In genomic region chr7:136378321-136378720, GRCm38 (mm10) we compare ENCODE assay signal across 16 mouse cellular contexts.
DNase-seq lines count a peak whose midpoint lies in the region; ATAC-seq and TF ChIP-seq lines count a peak whose summit lies in the region.
"Had no signal": no experiment of that assay in that cellular context is flagged by ENCODE, and none has a peak within 500 bp of the region (broad histone marks: within the 10 kb centered on the region; RNA-seq: fewer than 3 reads in every experiment).

No protein-coding gene starts in this region.

- no peak for TF ChIP-seq EP300 in heart, adult 2 months (IDR thresholded peaks at IDR 0.05; ENCODE audit: insufficient read depth, low read depth, low read length)

- 31% methylated on average over 4 of the region's 4 CpGs for WGBS in heart, adult 2 months
- 43% methylated on average over 4 of the region's 4 CpGs for WGBS in limb, embryonic 12.5 days
- WGBS in limb, embryonic 10.5 days = 57% methylated on average over 4 of the region's 4 CpGs
- WGBS in embryonic facial prominence, embryonic 13.5 days = 48% methylated on average over 4 of the region's 4 CpGs
- WGBS in limb, embryonic 15.5 days = 41% methylated on average over 4 of the region's 4 CpGs
- WGBS in thymus, adult 2 months = 32% methylated on average over 4 of the region's 4 CpGs

- no peak overlapping the region for H3K4me3 ChIP-seq in heart, adult 2 months
- H3K4me3 ChIP-seq in limb, embryonic 12.5 days (replicated peaks) = no peak overlapping the region
- H3K4me3 ChIP-seq in limb, embryonic 10.5 days = no peak overlapping the region
- no peak overlapping the region for H3K4me3 ChIP-seq in embryonic facial prominence, embryonic 13.5 days
- H3K4me3 ChIP-seq in limb, embryonic 15.5 days = no peak overlapping the region
- no peak overlapping the region for H3K4me3 ChIP-seq in thymus, adult 2 months (ENCODE audit: control insufficient read depth, insufficient read depth, low read length)
- H3K4me3 ChIP-seq: liver, embryonic 12.5 days; midbrain, embryonic 12.5 days had no signal

- H3K4me1 ChIP-seq in heart, adult 2 months (ENCODE audit: control insufficient read depth, insufficient read depth, low read length) = peaks cover 15% of the 10 kb centered on the region
- H3K4me1 ChIP-seq in limb, embryonic 12.5 days (replicated peaks) = peaks cover 58% of the 10 kb centered on the region
- H3K4me1 ChIP-seq in limb, embryonic 10.5 days = peaks cover 41% of the 10 kb centered on the region
- H3K4me1 ChIP-seq in embryonic facial prominence, embryonic 13.5 days = peaks cover 35% of the 10 kb centered on the region
- peaks cover 37% of the 10 kb centered on the region for H3K4me1 ChIP-seq in limb, embryonic 15.5 days
- no peaks in the 10 kb centered on the region; the same call in 1 of the 2 replicates for H3K4me1 ChIP-seq in thymus, adult 2 months (replicated peaks; ENCODE audit: control insufficient read depth, insufficient read depth, low read length)
- H3K4me1 ChIP-seq: liver, embryonic 12.5 days; midbrain, embryonic 12.5 days had no signal

- no peak overlapping the region for H3K4me2 ChIP-seq in limb, embryonic 12.5 days
- no peak overlapping the region for H3K4me2 ChIP-seq in embryonic facial prominence, embryonic 13.5 days
- H3K4me2 ChIP-seq in limb, embryonic 15.5 days = no peak overlapping the region
- H3K4me2 ChIP-seq: hindbrain, embryonic 14.5 days; liver, embryonic 12.5 days; midbrain, embryonic 12.5 days had no signal

- no peak overlapping the region for H3K9ac ChIP-seq in heart, adult 2 months (ENCODE audit: low read depth, low read length)
- H3K9ac ChIP-seq in limb, embryonic 12.5 days (replicated peaks) = no peak overlapping the region
- no peak overlapping the region for H3K9ac ChIP-seq in embryonic facial prominence, embryonic 13.5 days
- H3K9ac ChIP-seq in limb, embryonic 15.5 days = no peak overlapping the region
- H3K9ac ChIP-seq: hindbrain, embryonic 14.5 days; liver, embryonic 12.5 days; midbrain, embryonic 12.5 days had no signal

- no peak for TF ChIP-seq POLR2A in heart, adult 2 months (IDR thresholded peaks at IDR 0.05; ENCODE audit: insufficient read depth, low read depth, low read length)
- TF ChIP-seq POLR2A in thymus, adult 2 months (IDR thresholded peaks at IDR 0.05; ENCODE audit: control insufficient read depth, extremely low read depth, insufficient read depth, low read length, poor library complexity) = no peak

- intact Hi-C loops in heart, adult 2 months (cut with DNase I) = loop anchor here (10.0 kb wide), 1 partner anchor 224 kb away; no protein-coding TSS in a partner anchor
- intact Hi-C loops in heart, postnatal 14 days (cut with DNase I) = no loop called here

- H3K9me3 ChIP-seq in limb, embryonic 12.5 days = no peaks in the 10 kb centered on the region
- no peaks in the 10 kb centered on the region for H3K9me3 ChIP-seq in limb, embryonic 10.5 days (replicated peaks)
- H3K9me3 ChIP-seq in embryonic facial prominence, embryonic 13.5 days = no peaks in the 10 kb centered on the region
- no peaks in the 10 kb centered on the region for H3K9me3 ChIP-seq in limb, embryonic 15.5 days
- H3K9me3 ChIP-seq: liver, embryonic 12.5 days; midbrain, embryonic 12.5 days had no signal

- no peaks in the 10 kb centered on the region for H3K79me2 ChIP-seq in heart, adult 2 months (replicated peaks; ENCODE audit: control insufficient read depth, insufficient read depth, low read length)

- no peaks in the 10 kb centered on the region for H3K27me3 ChIP-seq in heart, adult 2 months (ENCODE audit: control insufficient read depth, insufficient read depth, low read length)
- peaks cover 1% of the 10 kb centered on the region; the same call in 1 of the 2 replicates for H3K27me3 ChIP-seq in limb, embryonic 12.5 days
- peaks cover 12% of the 10 kb centered on the region; the same call in 1 of the 2 replicates for H3K27me3 ChIP-seq in limb, embryonic 10.5 days (ENCODE audit: low read depth, poor library complexity, severe bottlenecking)
- H3K27me3 ChIP-seq in embryonic facial prominence, embryonic 13.5 days = no peaks in the 10 kb centered on the region; the same call in 1 of the 2 replicates
- H3K27me3 ChIP-seq in limb, embryonic 15.5 days = no peaks in the 10 kb centered on the region
- H3K27me3 ChIP-seq in thymus, adult 2 months (ENCODE audit: control insufficient read depth, insufficient read depth, low read length) = no peaks in the 10 kb centered on the region
- H3K27me3 ChIP-seq: liver, embryonic 12.5 days had no signal

- no peak for DNase-seq in heart, adult 2 months
- no peak for DNase-seq in heart, postnatal 14 days
- no peak for DNase-seq in limb, embryonic 10.5 days (ENCODE audit: low spot score)
- DNase-seq in thymus, adult 2 months = no peak
- DNase-seq: cerebellum, adult 11 months; cerebellum, adult 9-11 months; layer of hippocampus, adult 9-11 months; lung, adult 2 months; thymus, postnatal 25 days had no signal

- ATAC-seq in limb, embryonic 12.5 days (ENCODE audit: insufficient number of reproducible peaks, insufficient read depth, low FRiP score, low TSS enrichment, low read depth) = no peak
- ATAC-seq in embryonic facial prominence, embryonic 13.5 days (ENCODE audit: insufficient number of reproducible peaks, insufficient read depth, low FRiP score, low TSS enrichment, low read depth) = no peak
- ATAC-seq in limb, embryonic 15.5 days (ENCODE audit: insufficient number of reproducible peaks, low FRiP score, low TSS enrichment, low read depth) = no peak
- ATAC-seq: forebrain, embryonic 14.5 days; liver, embryonic 12.5 days had no signal

- peak overlapping the region; percentile 59 for H3K27ac ChIP-seq in heart, adult 2 months
- peak overlapping the region; percentile 80 for H3K27ac ChIP-seq in limb, embryonic 12.5 days
- no peak overlapping the region; the same call in 1 of the 2 replicates for H3K27ac ChIP-seq in limb, embryonic 10.5 days
- peak overlapping the region; percentile 28; the same call in 1 of the 2 replicates for H3K27ac ChIP-seq in embryonic facial prominence, embryonic 13.5 days
- H3K27ac ChIP-seq in limb, embryonic 15.5 days = peak overlapping the region; percentile 86
- no peak overlapping the region; the same call in 1 of the 2 replicates for H3K27ac ChIP-seq in thymus, adult 2 months (ENCODE audit: control insufficient read depth, insufficient read depth, low read length)
- H3K27ac ChIP-seq: hindbrain, embryonic 14.5 days; liver, embryonic 12.5 days; midbrain, embryonic 12.5 days had no signal

- H3K36me3 ChIP-seq in heart, adult 2 months (ENCODE audit: control insufficient read depth, insufficient read depth, low read length) = no peaks in the 10 kb centered on the region
- H3K36me3 ChIP-seq in limb, embryonic 12.5 days = no peaks in the 10 kb centered on the region
- H3K36me3 ChIP-seq in limb, embryonic 10.5 days = no peaks in the 10 kb centered on the region
- no peaks in the 10 kb centered on the region for H3K36me3 ChIP-seq in embryonic facial prominence, embryonic 13.5 days
- no peaks in the 10 kb centered on the region for H3K36me3 ChIP-seq in limb, embryonic 15.5 days
- H3K36me3 ChIP-seq in thymus, adult 2 months (ENCODE audit: control insufficient read depth, insufficient read depth, low read length) = no peaks in the 10 kb centered on the region
- H3K36me3 ChIP-seq: liver, embryonic 12.5 days; midbrain, embryonic 12.5 days had no signal

- no peak for TF ChIP-seq CTCF in heart, adult 2 months (IDR thresholded peaks at IDR 0.05)
- TF ChIP-seq CTCF in thymus, adult 2 months (IDR thresholded peaks at IDR 0.05; ENCODE audit: borderline replicate concordance, control insufficient read depth, extremely low read depth, insufficient read depth, low read length, poor library complexity) = no peak

Comparison
In these comparisons a context has a peak if more than half of its experiments do, and no peak if none do; other contexts are left out.
1. H3K27ac ChIP-seq: peak in heart, adult 2 months (single experiment), limb, embryonic 12.5 days (single experiment), embryonic facial prominence, embryonic 13.5 days (single experiment) and limb, embryonic 15.5 days (single experiment); none in limb, embryonic 10.5 days (single experiment) and thymus, adult 2 months (single experiment).